Mouse (Mus musculus): Measurements from ENCODE around the gene Rcl1.

GRCm38 (mm10) chr19:29155552-29155951, 54.4 kb downstream of the Rcl1 start:
- TF ChIP-seq POLR2A (IDR thresholded peaks at IDR 0.05; ENCODE audit: borderline replicate concordance, control insufficient read depth, low read depth, low read length) (no peak), CTCF (IDR thresholded peaks at IDR 0.05; ENCODE audit: control insufficient read depth, insufficient read depth, low read length) (no peak)
